Comparison of ENCODE assay signal across 8 mouse cellular contexts in the genomic region with DNA sequence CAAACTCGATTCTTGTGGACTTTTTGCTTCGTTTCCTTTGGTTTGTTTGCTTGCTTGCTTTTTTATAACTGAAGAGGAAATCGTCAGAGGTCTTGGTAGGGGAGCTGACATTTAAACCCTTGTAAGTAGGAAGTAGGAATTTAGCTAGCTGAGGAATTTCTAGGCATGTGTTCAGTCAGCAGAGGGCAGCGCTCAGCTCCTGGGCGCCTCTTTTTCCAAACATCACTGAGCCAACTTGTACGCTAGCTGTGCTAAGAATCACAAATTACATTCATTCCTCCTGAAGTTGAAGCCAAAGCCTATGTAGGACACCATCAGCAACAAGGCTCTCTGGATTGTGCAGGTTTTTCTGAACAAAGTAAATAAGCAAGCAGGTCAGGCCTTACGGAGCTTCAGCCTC. TPM values are rescaled to one million over a fixed set of nuclear protein-coding genes. Genes with fewer than 3 reads are reported as not detected.
DNase-seq lines count a peak whose midpoint lies in the region; ATAC-seq lines count a peak whose summit lies in the region.

No protein-coding gene starts in this region.

- 49% methylated on average over 7 of the region's 7 CpGs for WGBS in hindbrain, embryonic 11.5 days
- 46% methylated on average over 7 of the region's 7 CpGs for WGBS in hindbrain, embryonic 10.5 days

- no peaks in the 10 kb centered on the region for H3K36me3 ChIP-seq in hindbrain, embryonic 11.5 days (ENCODE audit: control insufficient read depth, insufficient read depth, low read length)
- H3K36me3 ChIP-seq in hindbrain, embryonic 10.5 days = no peaks in the 10 kb centered on the region

- no peaks in the 10 kb centered on the region for H3K9me3 ChIP-seq in hindbrain, embryonic 11.5 days (ENCODE audit: control insufficient read depth, low read length)
- no peaks in the 10 kb centered on the region for H3K9me3 ChIP-seq in hindbrain, embryonic 10.5 days

- no peak overlapping the region for H3K4me2 ChIP-seq in hindbrain, embryonic 11.5 days (replicated peaks; ENCODE audit: low read depth, low read length)

- DNase-seq in hindbrain, embryonic 11.5 days (ENCODE audit: low spot score) = peak; percentile 24
- DNase-seq in hindbrain, embryonic 10.5 days (ENCODE audit: low spot score) = no peak
- peak; percentile 64 for DNase-seq in 3T3-L1 (ENCODE audit: low read depth, low spot score)
- DNase-seq in R1 (ENCODE audit: low read depth, low spot score) = peak; percentile 38
- DNase-seq in kidney, adult 8-10 months = peak; percentile 35 to 44
- peak; percentile 27 for DNase-seq in mesoderm, embryonic 11.5 days (ENCODE audit: low read depth, low spot score)
- DNase-seq in gastrocnemius, adult 18-20 months (ENCODE audit: low spot score) = no peak
- DNase-seq in thymus, postnatal 14 days = no peak

- H3K27me3 ChIP-seq in hindbrain, embryonic 11.5 days (ENCODE audit: control insufficient read depth, insufficient read depth, low read length) = no peaks in the 10 kb centered on the region
- H3K27me3 ChIP-seq in hindbrain, embryonic 10.5 days (ENCODE audit: insufficient read depth, poor library complexity, severe bottlenecking) = no peaks in the 10 kb centered on the region

- no peak overlapping the region for H3K27ac ChIP-seq in hindbrain, embryonic 11.5 days (ENCODE audit: low read depth, low read length)
- no peak overlapping the region for H3K27ac ChIP-seq in hindbrain, embryonic 10.5 days

- no peak overlapping the region for H3K9ac ChIP-seq in hindbrain, embryonic 11.5 days (ENCODE audit: low read depth, low read length)

- no peak overlapping the region for H3K4me3 ChIP-seq in hindbrain, embryonic 11.5 days (ENCODE audit: low read depth, low read length)
- no peak overlapping the region for H3K4me3 ChIP-seq in hindbrain, embryonic 10.5 days

- no peaks in the 10 kb centered on the region for H3K4me1 ChIP-seq in hindbrain, embryonic 11.5 days (replicated peaks; ENCODE audit: control insufficient read depth, insufficient read depth, low read length)
- no peaks in the 10 kb centered on the region for H3K4me1 ChIP-seq in hindbrain, embryonic 10.5 days (replicated peaks)

- no peak for ATAC-seq in hindbrain, embryonic 11.5 days (ENCODE audit: low FRiP score)

RNA-seq across cellular contexts. Expression of a gene that starts 7.4 kb away (rescaled TPM):
- polyA plus RNA-seq in hindbrain, embryonic 11.5 days (2014; fragmentation: Nextera tagmentation; extraction: Ambion mirVana) = 0.63 and 1.1 TPM in 2 replicates
- 0.49 and 0.67 TPM in 2 replicates for polyA plus RNA-seq in hindbrain, embryonic 10.5 days (2016; fragmentation: Nextera tagmentation; extraction: Ambion mirVana)
- 1 to 10 TPM; 3.7 to 6.0 TPM for total RNA-seq in gastrocnemius, adult 18-20 months (2021)

Comparison
In these comparisons a context has a peak if more than half of its experiments do, and no peak if none do; other contexts are left out.
1. DNase-seq: peak in hindbrain, embryonic 11.5 days (single experiment), 3T3-L1 (single experiment), R1 (single experiment), kidney, adult 8-10 months (2 of 2) and mesoderm, embryonic 11.5 days (single experiment); none in hindbrain, embryonic 10.5 days (single experiment), gastrocnemius, adult 18-20 months (single experiment) and thymus, postnatal 14 days (single experiment).